Mouse (Mus musculus): ENCODE data around the gene Med8. TPM values are rescaled to one million over a fixed set of nuclear protein-coding genes. Genes with fewer than 3 reads are reported as not detected.

Gene Med8
- polyA plus RNA-seq, 1 experiment, result 77.2 TPM

GRCm38 (mm10) chr4:118383271-118383670 is 25.9 kb upstream of the Med8 start:
- Histone ChIP-seq H3K79me2 (ENCODE audit: control insufficient read depth, insufficient read depth) (no peaks in the 10 kb centered on the region), H3K36me3 (ENCODE audit: control insufficient read depth, insufficient read depth) (peaks cover 53% of the 10 kb centered on the region), H3K79me3 (ENCODE audit: low read depth) (no peaks in the 10 kb centered on the region), H3ac (ENCODE audit: control insufficient read depth, insufficient read length, low read depth) (no peak overlapping the region), H3K27me3 (ENCODE audit: control insufficient read depth, insufficient read depth, insufficient read length) (no peaks in the 10 kb centered on the region), H3K4me3 (ENCODE audit: insufficient read depth, poor library complexity, severe bottlenecking) (no peak overlapping the region)
- TF ChIP-seq CEBPB (IDR thresholded peaks at IDR 0.05; ENCODE audit: low read depth) (no peak), MAX (IDR thresholded peaks at IDR 0.05) (no peak), MYOD1 (IDR thresholded peaks at IDR 0.05; ENCODE audit: control insufficient read depth, insufficient read length, low read depth) (no peak), MYOG (IDR thresholded peaks at IDR 0.05; ENCODE audit: control insufficient read depth, extremely low read depth, insufficient read length) (no peak), CTCF (IDR thresholded peaks at IDR 0.05; ENCODE audit: control insufficient read depth, insufficient read depth, insufficient read length) (no peak), USF1 (IDR thresholded peaks at IDR 0.05; ENCODE audit: low read depth) (no peak), FOSL1 (IDR thresholded peaks at IDR 0.05; ENCODE audit: insufficient read depth, low read length, poor library complexity, severe bottlenecking) (no peak)

GRCm38 (mm10) chr4:118387316-118387715 is 21.8 kb upstream of the Med8 start:
- Histone ChIP-seq H3K79me3 (ENCODE audit: low read depth) (no peaks in the 10 kb centered on the region), H3ac (ENCODE audit: control insufficient read depth, insufficient read length, low read depth) (no peak overlapping the region), H3K36me3 (ENCODE audit: control insufficient read depth, insufficient read depth) (peaks cover 53% of the 10 kb centered on the region), H3K4me3 (ENCODE audit: insufficient read depth, poor library complexity, severe bottlenecking) (no peak overlapping the region), H3K79me2 (ENCODE audit: control insufficient read depth, insufficient read depth) (no peaks in the 10 kb centered on the region), H3K27me3 (ENCODE audit: control insufficient read depth, insufficient read depth, insufficient read length) (no peaks in the 10 kb centered on the region)
- TF ChIP-seq MYOD1 (IDR thresholded peaks at IDR 0.05; ENCODE audit: control insufficient read depth, insufficient read length, low read depth) (no peak), USF1 (IDR thresholded peaks at IDR 0.05; ENCODE audit: low read depth) (no peak), CEBPB (IDR thresholded peaks at IDR 0.05; ENCODE audit: low read depth) (no peak), CTCF (IDR thresholded peaks at IDR 0.05; ENCODE audit: control insufficient read depth, insufficient read depth, insufficient read length) (no peak), MAX (IDR thresholded peaks at IDR 0.05) (no peak)

- H3ac ChIP-seq (ENCODE audit: control insufficient read depth, insufficient read length, low read depth), result no peak overlapping the region
- no peak overlapping the region for H3K4me3 ChIP-seq (ENCODE audit: insufficient read depth, poor library complexity, severe bottlenecking)
- H3K79me2 ChIP-seq (ENCODE audit: control insufficient read depth, insufficient read depth), result no peaks in the 10 kb centered on the region
- no peaks in the 10 kb centered on the region for H3K27me3 ChIP-seq (ENCODE audit: control insufficient read depth, insufficient read depth, insufficient read length)
- TF ChIP-seq MYOD1 (IDR thresholded peaks at IDR 0.05; ENCODE audit: control insufficient read depth, insufficient read length, low read depth) (no peak), MYOG (IDR thresholded peaks at IDR 0.05; ENCODE audit: control insufficient read depth, extremely low read depth, insufficient read length) (no peak), MAX (IDR thresholded peaks at IDR 0.05) (no peak), CTCF (IDR thresholded peaks at IDR 0.05; ENCODE audit: control insufficient read depth, insufficient read depth, insufficient read length) (no peak), USF1 (IDR thresholded peaks at IDR 0.05; ENCODE audit: low read depth) (no peak)
- no peaks in the 10 kb centered on the region for H3K79me3 ChIP-seq (ENCODE audit: low read depth)
- peaks cover 61% of the 10 kb centered on the region for H3K36me3 ChIP-seq (ENCODE audit: control insufficient read depth, insufficient read depth)
These were observed 19.0 kb upstream of the Med8 start for GRCm38 (mm10) chr4:118390146-118390545.

GRCm38 (mm10) chr4:118394505-118394904 is 14.6 kb upstream of the Med8 start:
- Histone ChIP-seq H3K4me3 (ENCODE audit: insufficient read depth, poor library complexity, severe bottlenecking) (no peak overlapping the region), H3K27me3 (ENCODE audit: control insufficient read depth, insufficient read depth, insufficient read length) (no peaks in the 10 kb centered on the region), H3K79me3 (ENCODE audit: low read depth) (no peaks in the 10 kb centered on the region), H3K36me3 (ENCODE audit: control insufficient read depth, insufficient read depth) (peaks cover 57% of the 10 kb centered on the region), H3K79me2 (ENCODE audit: control insufficient read depth, insufficient read depth) (no peaks in the 10 kb centered on the region), H3ac (ENCODE audit: control insufficient read depth, insufficient read length, low read depth) (no peak overlapping the region)
- TF ChIP-seq MAX (IDR thresholded peaks at IDR 0.05) (no peak), MYOD1 (IDR thresholded peaks at IDR 0.05; ENCODE audit: control insufficient read depth, insufficient read length, low read depth) (no peak), CEBPB (IDR thresholded peaks at IDR 0.05; ENCODE audit: low read depth) (no peak), FOSL1 (IDR thresholded peaks at IDR 0.05; ENCODE audit: insufficient read depth, low read length, poor library complexity, severe bottlenecking) (no peak), CTCF (IDR thresholded peaks at IDR 0.05; ENCODE audit: control insufficient read depth, insufficient read depth, insufficient read length) (no peak), USF1 (IDR thresholded peaks at IDR 0.05; ENCODE audit: low read depth) (no peak), MYOG (IDR thresholded peaks at IDR 0.05; ENCODE audit: control insufficient read depth, extremely low read depth, insufficient read length) (no peak)

- H3K4me3 ChIP-seq (ENCODE audit: insufficient read depth, poor library complexity, severe bottlenecking), result no peak overlapping the region
- H3K79me3 ChIP-seq (ENCODE audit: low read depth), result no peaks in the 10 kb centered on the region
- H3K27me3 ChIP-seq (ENCODE audit: control insufficient read depth, insufficient read depth, insufficient read length), result no peaks in the 10 kb centered on the region
- H3K79me2 ChIP-seq (ENCODE audit: control insufficient read depth, insufficient read depth), result no peaks in the 10 kb centered on the region
- H3ac ChIP-seq (ENCODE audit: control insufficient read depth, insufficient read length, low read depth), result no peak overlapping the region
- TF ChIP-seq MYOD1 (IDR thresholded peaks at IDR 0.05; ENCODE audit: control insufficient read depth, insufficient read length, low read depth) (no peak), USF1 (IDR thresholded peaks at IDR 0.05; ENCODE audit: low read depth) (no peak), MYOG (IDR thresholded peaks at IDR 0.05; ENCODE audit: control insufficient read depth, extremely low read depth, insufficient read length) (no peak), CEBPB (IDR thresholded peaks at IDR 0.05; ENCODE audit: low read depth) (no peak), MAX (IDR thresholded peaks at IDR 0.05) (no peak), CTCF (IDR thresholded peaks at IDR 0.05; ENCODE audit: control insufficient read depth, insufficient read depth, insufficient read length) (no peak), FOSL1 (IDR thresholded peaks at IDR 0.05; ENCODE audit: insufficient read depth, low read length, poor library complexity, severe bottlenecking) (no peak)
- peaks cover 63% of the 10 kb centered on the region for H3K36me3 ChIP-seq (ENCODE audit: control insufficient read depth, insufficient read depth)
These were observed 13.8 kb upstream of the Med8 start for GRCm38 (mm10) chr4:118395289-118395688.

GRCm38 (mm10) chr4:118396433-118396832 is 12.7 kb upstream of the Med8 start:
- Histone ChIP-seq H3K79me3 (ENCODE audit: low read depth) (no peaks in the 10 kb centered on the region), H3K27me3 (ENCODE audit: control insufficient read depth, insufficient read depth, insufficient read length) (no peaks in the 10 kb centered on the region), H3K79me2 (ENCODE audit: control insufficient read depth, insufficient read depth) (no peaks in the 10 kb centered on the region), H3K36me3 (ENCODE audit: control insufficient read depth, insufficient read depth) (peaks cover 65% of the 10 kb centered on the region), H3K4me3 (ENCODE audit: insufficient read depth, poor library complexity, severe bottlenecking) (no peak overlapping the region), H3ac (ENCODE audit: control insufficient read depth, insufficient read length, low read depth) (no peak overlapping the region)
- TF ChIP-seq CEBPB (IDR thresholded peaks at IDR 0.05; ENCODE audit: low read depth) (no peak), MYOG (IDR thresholded peaks at IDR 0.05; ENCODE audit: control insufficient read depth, extremely low read depth, insufficient read length) (no peak), MAX (IDR thresholded peaks at IDR 0.05) (no peak), MYOD1 (IDR thresholded peaks at IDR 0.05; ENCODE audit: control insufficient read depth, insufficient read length, low read depth) (no peak), FOSL1 (IDR thresholded peaks at IDR 0.05; ENCODE audit: insufficient read depth, low read length, poor library complexity, severe bottlenecking) (no peak), USF1 (IDR thresholded peaks at IDR 0.05; ENCODE audit: low read depth) (no peak), CTCF (IDR thresholded peaks at IDR 0.05; ENCODE audit: control insufficient read depth, insufficient read depth, insufficient read length) (no peak)
